Mouse (Mus musculus) splenic B cell, adult 2 months (primary cell): ENCODE measurements around the gene Lrfn5.

Experiments used
- DNase-seq: peaks from one replicate; pipeline ENCODE4 v3.0.0-alpha.2; 2011; ENCODE audit warnings: low read depth, low spot score
- H3K27me3 ChIP-seq: 2 replicates; pipeline ENCODE4 v1.6.1; 2012; ENCODE audit warnings: mild to moderate bottlenecking, low read length, moderate library complexity, mixed read lengths; ENCODE audit not compliant: control insufficient read depth, poor library complexity, insufficient read depth, severe bottlenecking
- H3K36me3 ChIP-seq: 2 replicates; pipeline ENCODE4 v1.6.1; 2012; ENCODE audit warnings: mild to moderate bottlenecking, low read length, moderate library complexity, mixed read lengths; ENCODE audit not compliant: control insufficient read depth, poor library complexity, insufficient read depth, severe bottlenecking

The Lrfn5 gene

DNA sequence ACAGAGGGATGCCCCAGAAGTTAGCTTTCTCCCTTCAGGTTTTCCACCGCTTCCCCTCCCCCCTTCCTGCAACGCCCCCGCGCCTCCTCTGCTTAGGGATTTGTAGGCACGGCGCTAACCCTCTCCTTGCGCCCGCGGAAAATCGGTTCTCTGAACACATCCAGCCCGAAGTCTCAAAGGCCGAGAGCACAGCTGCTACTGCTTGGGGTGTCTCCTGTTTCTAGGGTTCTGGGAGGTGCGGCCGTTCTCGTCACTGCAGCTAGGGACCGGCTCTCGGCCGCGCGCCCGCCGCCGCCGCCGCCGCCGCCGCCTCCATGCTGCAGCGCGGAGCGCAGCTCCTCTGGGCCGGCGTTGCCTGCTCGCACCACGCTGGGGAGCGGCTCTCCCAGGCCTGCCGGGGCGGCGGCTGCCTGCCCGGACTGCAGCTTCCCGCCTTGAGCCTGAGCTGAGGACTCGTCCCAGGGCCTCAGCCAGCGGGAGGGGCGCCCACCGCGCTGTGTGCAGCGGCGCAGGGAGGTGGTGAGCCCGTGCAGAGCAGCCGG, at the start of gene Lrfn5:
TSS of gene Lrfn5 (plus strand) at position 322 of the 542 bp plus-strand sequence.
- H3K27me3 ChIP-seq, result no peaks in the 10 kb centered on the region
- DNase-seq, result no peak
- H3K36me3 ChIP-seq, result no peaks in the 10 kb centered on the region

DNA sequence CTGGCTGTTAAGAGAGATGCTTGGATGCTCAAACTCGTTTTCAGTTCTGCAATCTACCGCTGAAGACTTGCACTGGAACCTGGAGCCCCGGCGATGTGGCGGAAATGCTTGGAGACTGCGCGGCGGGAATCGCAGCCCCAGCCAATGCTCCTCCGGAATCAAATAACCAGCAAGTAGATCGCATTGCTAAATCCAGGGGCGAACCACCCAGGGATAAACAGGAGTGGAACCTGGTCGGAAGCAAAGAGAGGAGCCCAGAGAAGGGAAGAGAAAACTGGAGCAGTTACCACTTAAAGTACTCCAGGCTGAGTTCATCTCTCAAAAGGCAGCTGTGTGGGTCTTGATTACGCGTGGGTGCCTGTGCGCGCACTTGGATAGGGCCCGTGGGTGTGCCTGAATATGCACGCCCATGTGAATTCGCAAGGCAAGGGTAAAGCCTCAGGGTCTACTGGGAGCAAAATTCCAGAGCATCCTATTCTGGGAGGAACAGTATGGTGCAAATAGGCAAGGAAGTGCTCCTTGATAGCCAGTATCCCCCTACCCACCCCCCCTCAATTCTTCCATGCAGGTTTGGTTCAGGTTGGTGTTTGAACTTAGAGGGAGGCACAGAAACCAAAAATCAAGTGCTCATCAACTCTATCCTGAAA, 1.3 kb upstream of the Lrfn5 start:
- Histone ChIP-seq H3K27me3 (no peaks in the 10 kb centered on the region), H3K36me3 (no peaks in the 10 kb centered on the region)
- DNase-seq, result no peak

DNA sequence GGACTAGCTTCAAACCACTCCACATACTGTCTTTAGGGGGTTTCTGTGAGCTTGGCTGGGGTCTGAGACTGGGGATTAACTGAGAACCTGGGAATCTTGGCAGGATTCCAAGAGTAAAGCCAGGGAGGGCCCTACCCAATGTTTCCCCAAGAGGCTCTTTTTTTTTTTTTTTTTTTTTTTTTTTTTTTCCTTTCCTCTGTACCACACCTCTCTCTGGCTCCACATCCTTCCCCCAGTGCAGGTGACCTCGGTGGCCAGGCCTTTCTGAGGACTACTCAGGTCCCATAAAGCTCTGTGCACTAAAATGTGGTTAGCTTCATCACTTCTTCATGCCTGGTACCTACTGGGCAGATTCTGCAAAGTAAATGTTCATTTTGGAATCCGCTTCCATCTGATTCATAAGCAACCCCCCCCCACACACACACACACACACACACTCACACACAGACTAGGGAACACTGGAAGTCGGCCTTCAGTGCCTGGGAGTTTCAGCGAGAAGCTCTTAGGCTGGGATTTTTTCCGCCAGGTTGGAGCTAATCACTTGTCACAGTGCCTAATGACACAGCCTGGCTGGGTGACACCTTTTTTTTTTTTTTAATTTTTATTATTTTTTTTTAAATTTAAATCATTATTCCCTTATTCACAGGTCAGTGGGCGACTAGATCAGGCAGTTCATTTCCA, 662 bp upstream of the Lrfn5 start:
- no peak for DNase-seq
- no peaks in the 10 kb centered on the region for H3K36me3 ChIP-seq

DNA sequence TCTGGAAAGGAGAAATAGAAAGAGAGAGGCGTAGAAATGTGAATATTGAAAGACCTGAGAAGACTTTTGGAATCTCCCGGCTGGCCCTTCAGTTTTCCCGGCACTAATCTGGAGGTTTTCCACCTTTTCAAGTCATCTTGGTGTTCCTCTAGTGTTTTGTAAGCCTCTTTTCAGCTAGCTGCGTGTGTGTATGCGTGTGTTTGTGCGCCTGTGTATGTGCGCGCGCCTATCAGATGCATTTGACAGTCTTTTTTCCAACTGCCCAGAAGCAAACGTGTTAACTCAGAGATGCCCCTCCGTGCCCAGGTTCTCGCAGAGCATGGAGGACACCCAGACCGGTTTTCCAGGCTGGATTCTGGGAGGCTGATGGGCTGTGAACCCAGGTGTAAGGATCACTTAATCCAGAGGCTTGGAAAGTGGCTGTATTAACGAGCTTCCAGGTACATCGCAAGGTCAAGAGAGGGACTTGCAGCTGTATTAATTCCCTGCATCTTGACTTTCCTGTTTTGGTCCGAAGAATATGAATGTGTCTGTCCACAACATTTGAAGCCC, 757 bp downstream of the Lrfn5 start:
- H3K36me3 ChIP-seq, result no peaks in the 10 kb centered on the region
- no peaks in the 10 kb centered on the region for H3K27me3 ChIP-seq
- DNase-seq, result no peak

More for the DNA sequence above, 662 bp upstream of the Lrfn5 start:
- H3K27me3 ChIP-seq, result no peaks in the 10 kb centered on the region

DNA sequence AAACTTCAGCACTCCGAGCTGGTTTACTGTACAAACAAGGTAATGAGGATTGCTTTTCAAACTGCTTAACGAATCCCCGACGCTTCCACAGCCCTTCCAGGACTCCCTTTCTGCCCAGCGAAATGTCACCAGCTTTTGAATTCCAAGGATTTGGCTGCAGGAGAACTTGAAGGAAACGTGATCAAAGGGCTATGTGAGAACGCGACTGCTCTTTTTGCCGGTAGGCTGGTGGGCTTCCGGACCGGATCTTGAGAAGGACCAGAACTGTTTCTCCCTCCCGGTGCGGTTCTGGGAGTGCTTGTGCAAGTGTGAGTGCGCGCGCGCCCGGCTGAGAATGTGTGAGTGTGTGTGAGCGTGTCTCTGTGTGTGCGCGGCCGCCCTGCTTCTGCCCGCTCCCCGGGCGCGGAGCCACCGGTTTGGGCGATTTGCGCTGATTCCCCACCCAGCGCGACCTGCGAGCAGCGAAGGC, 1.3 kb downstream of the Lrfn5 start:
- Histone ChIP-seq H3K27me3 (no peaks in the 10 kb centered on the region), H3K36me3 (no peaks in the 10 kb centered on the region)
- DNase-seq, result no peak

DNA sequence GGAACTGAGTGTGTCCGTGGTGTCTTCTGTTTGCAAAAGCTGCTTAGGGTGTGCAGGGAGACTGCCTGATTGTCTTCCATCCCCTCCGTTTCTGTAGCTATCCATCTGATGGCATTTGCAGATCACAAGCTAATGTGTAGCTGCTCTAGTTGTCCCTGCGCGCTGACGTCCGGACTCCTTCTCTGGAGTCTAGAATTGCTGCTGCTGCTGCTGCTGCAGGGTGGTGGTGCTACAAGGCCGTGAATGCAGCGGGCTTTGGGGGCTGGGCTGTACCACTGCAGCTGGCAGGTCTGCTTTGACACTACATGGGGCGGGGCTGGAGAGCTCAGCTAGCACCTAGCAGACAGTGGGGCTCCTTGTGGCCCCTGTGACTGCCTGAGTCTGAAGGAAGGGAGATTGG, 3.2 kb downstream of the Lrfn5 start:
- no peaks in the 10 kb centered on the region for H3K36me3 ChIP-seq
- DNase-seq, result no peak
- H3K27me3 ChIP-seq, result no peaks in the 10 kb centered on the region

DNA sequence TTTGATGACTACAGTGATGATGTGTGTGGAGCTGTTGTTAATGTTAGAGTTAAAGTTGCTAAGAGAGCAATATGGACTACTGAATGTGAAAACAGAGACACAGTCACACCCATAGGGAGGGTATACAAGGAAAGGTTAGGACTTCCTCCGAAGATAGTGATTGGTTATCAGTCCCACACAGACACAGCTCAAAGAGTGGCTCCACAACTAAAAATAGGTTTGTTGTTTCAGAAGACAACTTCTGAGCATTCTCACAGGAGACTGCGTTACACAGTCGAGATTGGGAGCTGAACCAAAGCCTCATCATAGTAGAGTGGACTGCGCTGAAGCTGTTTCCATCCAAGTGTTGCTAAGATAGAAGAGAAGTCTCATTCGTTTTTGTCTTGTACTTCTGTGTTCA, 57.0 kb downstream of the Lrfn5 start:
- DNase-seq, result no peak
- Histone ChIP-seq H3K27me3 (no peaks in the 10 kb centered on the region), H3K36me3 (no peaks in the 10 kb centered on the region)

DNA sequence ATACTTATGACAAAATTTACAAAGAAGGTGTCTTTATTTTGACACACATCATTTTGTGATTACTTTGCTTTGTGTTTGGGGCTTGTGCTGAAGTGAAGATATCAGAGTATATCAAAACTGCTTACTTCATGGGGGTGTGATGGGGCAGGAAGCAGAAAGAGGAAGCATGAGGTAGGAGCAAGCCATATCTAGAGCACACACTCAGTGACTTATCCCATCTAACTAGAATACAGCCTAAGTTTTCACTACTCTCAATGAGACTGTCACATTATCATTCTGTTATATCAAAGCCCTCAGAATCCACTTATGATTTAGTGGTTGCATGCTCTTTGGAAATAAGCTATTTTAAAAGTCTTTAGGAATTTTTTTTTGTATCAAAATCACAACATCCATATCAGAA, 77.4 kb downstream of the Lrfn5 start:
- Histone ChIP-seq H3K27me3 (no peaks in the 10 kb centered on the region), H3K36me3 (no peaks in the 10 kb centered on the region)
- no peak for DNase-seq

DNA sequence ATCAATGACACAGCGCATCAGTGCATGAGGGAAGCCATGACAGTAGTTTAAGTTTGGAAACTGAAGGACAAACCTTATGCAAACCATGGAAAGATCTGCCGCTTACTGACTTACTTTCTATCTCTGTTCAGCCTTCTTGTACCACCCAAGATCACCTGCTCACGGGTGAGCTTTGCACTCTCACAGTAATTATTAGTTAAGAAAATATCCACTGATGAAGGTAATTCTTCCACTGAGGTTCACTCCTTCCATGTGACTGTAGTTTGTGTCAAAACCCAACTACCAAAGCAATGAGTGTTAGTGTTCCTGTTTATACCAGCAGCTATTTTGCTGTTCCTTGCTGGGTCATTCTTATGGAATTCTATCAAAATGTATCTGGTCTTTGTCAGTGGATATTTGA, 84.9 kb downstream of the Lrfn5 start:
- Histone ChIP-seq H3K27me3 (no peaks in the 10 kb centered on the region), H3K36me3 (no peaks in the 10 kb centered on the region)
- DNase-seq, result no peak

DNA sequence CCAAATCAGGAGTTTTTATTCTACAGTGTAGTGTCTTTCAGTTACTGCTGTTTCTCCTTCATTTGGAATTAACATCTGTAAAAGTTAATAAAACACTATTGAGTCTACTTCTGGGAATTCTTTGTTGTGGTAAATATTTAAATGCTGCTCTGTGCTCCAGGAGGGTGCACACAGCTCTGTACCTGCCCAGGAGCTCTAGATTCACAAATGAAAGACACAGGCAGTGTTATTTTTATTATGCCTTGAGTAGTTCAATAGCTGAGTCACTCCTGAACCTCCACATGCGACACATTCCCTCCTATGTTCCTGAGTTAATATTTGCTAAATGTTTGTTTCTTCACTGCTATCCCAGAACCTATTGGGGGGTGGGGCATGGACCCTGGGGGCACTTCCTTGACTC, 87.1 kb downstream of the Lrfn5 start:
- DNase-seq, result no peak
- Histone ChIP-seq H3K36me3 (no peaks in the 10 kb centered on the region), H3K27me3 (no peaks in the 10 kb centered on the region)

DNA sequence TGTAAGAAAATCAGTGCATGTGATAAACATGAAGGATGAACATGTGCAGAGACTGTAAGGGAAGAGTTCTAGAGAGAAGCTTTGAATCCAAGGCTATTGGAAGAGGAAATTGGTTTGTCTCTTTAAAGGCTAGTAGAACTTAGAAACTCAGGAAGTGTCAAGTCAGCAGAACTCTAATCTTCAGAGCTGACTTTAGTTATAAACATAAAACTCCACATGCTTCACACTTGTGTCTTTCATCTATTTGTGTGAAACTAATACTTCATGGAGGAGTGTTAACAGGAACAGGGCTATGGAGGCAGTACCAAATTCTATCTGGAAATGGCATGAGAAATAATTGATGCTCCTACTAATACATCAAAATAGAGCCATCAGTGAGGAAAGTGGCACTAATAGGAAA, 101.6 kb downstream of the Lrfn5 start:
- no peak for DNase-seq
- Histone ChIP-seq H3K27me3 (no peaks in the 10 kb centered on the region), H3K36me3 (no peaks in the 10 kb centered on the region)

DNA sequence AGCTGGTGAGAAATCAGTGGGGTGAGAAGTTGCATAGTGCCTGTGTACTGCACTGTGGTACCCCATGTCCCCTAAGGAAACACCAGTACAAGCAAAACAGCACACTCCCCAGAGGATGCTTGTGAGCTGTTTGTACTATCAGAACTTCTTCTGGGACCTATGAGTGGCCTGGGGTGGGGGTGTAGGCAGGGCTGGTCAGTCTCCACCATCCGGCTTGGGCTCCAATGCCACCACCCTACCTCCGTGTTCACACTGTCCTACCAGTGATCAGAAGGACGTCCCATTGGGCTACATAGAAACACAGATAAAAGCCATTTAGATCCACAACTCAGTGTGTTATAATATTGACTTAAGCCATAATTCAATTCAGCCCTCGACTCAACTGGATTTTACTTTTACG, 131.4 kb downstream of the Lrfn5 start:
- no peaks in the 10 kb centered on the region for H3K27me3 ChIP-seq
- no peaks in the 10 kb centered on the region for H3K36me3 ChIP-seq
- no peak for DNase-seq

DNA sequence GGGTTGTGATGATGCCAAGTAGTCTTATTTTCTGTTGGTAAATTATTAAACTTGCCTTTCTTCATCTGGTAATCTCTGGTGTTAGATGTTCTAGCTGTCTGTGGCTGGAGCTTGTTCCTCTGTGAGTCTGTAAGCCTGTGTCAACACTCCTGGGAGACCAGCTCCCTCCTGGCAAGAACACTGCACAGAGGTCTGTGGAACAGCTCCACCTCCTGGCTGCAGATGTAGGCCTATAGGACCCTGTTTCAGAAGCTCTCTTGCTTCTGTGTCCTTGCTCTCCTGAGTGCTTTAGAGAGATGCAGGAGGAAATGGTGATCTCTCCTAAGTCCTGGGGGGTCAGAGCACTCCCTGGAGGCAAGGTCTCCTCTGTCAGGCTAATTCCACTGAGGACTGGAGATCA, 200.2 kb downstream of the Lrfn5 start:
- DNase-seq, result no peak
- Histone ChIP-seq H3K36me3 (no peaks in the 10 kb centered on the region), H3K27me3 (no peaks in the 10 kb centered on the region)

DNA sequence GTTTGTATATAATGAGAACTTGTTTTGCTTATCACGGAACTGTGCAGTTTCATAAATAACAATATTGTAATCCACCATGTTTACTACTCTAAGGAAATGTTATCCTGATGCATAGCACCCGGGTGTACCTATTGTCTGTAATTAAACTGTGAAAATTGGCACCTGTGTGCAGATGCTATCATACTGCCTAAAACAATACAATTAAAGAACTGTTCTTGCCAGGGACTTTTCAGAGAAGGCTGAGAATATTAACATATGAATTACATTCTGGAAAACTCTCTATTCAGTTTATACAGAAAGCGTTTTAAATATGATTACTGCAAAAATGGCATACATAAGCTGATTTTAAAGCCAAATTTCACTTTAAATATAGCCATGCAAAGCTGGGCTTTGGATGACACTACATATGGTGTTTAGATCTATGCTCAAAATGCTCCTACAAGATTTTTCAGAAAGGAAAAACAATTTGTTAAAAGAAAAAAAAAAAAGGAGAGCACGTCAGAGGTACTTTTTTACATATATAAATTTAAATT, 284.2 kb downstream of the Lrfn5 start:
- H3K27me3 ChIP-seq, result no peaks in the 10 kb centered on the region
- no peak for DNase-seq
- no peaks in the 10 kb centered on the region for H3K36me3 ChIP-seq

DNA sequence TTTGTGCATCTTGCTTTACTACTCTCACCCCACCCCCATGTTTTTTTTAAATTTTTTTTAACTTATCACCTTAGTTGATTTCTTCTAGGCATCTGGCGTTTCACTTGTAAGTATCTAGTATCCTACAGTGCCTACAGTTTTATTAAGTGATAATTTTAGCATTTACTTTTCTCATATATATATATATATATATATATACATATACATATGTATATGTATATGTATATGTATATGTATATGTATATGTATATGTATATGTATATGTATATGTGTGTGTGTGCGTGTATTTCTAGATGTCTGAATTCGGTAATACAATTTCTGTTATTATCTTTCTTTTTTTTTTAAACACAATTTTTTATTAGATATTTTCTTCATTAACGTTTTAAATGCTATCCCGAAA, 300.7 kb downstream of the Lrfn5 start:
- H3K36me3 ChIP-seq, result no peaks in the 10 kb centered on the region

More for the DNA sequence above, 300.7 kb downstream of the Lrfn5 start:
- DNase-seq, result no peak
- no peaks in the 10 kb centered on the region for H3K27me3 ChIP-seq
